Mouse (Mus musculus): ENCODE results near the gene Cmtr1.
"Not testable (repeated sequence)": the region's sequence is repeated elsewhere in the genome, so short reads cannot be mapped to it uniquely, and the experiment has no call there.

Gene Cmtr1

DNA sequence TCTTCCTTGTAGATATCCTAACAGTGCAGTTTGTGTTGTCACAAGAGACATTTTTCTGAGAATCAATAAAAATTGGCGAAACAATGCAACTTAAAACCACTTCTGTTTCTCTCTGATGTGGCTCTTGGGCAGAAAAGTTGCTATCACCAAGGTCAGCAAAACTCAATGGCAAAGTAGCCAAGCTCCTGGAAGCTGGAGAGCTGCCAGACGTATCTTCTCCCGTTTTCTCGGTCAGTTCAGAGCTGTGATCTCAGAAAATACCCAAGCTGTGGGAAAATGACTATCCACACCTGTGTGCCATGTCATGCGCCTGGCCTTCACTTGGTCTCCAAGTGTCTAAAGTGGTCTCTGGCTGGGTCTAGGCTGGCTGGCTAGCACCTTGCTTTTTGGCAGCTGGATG, 45.5 kb downstream of the Cmtr1 start:
- no peak for DNase-seq (ENCODE audit: low spot score)

DNA sequence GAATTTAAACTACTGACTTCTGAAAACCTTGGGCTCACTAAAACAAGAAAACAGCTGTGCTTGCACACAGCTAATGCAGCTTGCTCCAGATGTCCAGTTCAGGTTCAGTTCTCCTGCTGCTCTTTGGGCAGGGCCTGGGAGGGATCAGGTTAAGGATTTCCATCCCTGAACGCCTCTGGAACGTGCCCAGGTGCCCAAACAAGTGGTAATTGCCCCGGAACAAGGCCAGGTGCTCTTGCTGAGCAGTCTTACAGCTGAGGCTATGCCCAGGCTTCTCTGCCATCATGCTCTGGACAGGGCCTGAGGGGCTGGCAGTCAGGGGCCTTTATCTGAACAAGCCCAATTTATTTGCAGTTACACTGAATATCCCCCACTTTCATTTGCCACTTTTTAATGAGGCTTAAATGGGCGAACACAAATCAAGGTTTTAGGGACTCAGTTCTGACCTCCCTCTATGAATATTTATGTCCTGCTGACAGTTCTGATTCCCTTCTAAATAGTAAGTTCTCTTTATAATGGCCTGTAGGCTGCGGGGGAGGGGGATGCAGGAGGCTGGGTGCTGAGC, 46.7 kb downstream of the Cmtr1 start:
- no peak for DNase-seq (ENCODE audit: low spot score)

DNA sequence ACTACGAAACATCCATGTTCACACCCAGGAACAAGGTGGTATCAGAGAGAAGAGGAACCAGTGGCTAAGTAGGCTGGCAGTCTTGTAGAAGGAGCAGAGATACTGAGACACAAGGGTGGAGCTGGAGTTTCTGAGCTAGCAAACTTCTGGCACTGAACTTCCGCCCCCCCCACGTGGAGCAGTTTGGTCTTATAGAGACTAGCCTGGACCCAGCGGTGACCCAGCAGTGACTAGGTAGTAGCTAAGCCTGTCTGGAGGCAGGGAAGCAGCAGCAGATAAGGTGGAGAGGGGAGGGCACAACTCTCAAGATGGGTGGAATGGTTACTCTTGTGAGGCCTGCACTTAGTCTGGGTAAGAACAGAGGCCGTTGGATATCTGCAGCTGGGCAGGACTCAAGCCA, 48.4 kb downstream of the Cmtr1 start:
- no peak for DNase-seq (ENCODE audit: low spot score)

DNA sequence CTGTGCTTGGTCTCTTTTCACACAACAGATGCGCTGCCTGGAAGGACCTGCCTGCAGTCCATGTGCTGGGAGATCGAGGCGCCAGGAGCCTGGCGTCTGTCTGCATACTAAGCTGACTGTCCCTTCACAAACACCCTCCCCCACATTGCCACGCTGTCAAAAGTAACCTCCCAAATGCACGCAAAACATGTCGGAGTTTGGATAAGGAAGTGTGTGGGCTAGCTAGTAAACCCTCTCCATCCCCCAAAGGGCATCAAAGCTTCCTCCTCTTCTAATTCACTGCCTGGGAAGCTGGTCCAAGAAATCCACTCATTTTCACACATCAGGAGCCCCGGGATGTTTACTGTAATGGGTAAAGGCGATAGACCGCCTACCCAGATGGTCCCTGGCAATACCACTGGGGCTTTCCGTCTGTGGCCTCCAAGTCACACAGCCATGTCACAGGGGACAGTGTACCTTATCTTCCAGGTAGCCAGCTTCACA, 50.2 kb downstream of the Cmtr1 start:
- DNase-seq (ENCODE audit: low spot score), result no peak

DNA sequence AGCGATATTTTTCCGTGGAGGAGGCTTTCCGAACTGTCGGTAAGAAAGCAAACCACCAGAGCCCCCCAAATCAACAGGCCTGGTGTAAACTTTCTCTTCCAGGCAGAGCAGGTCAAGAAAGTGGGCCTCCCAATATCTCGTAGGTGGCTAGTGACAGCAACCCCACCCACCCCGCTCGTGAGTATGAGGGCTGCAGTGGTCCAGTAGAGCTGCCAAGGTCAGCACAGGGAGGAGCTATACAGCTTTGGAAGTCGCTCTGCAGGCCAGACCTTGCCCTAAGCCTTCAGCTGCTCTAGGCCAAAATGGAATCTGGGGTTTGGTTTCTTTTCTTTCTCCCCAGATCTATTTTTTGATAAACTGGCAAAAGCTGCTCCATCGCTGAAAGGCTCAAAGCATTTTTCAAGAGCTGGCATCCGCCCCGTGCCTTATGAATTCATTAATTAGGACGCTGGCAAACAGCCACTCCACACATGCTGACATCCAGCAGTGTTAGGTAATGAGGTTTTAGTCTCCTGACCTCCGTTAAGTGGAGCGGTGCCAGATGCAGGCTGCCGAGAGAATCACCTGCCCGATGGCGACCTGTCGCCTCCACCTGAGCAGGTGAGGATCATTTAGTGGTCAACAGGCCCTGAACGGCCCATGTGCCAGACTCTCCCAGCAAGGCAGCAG, 50.8 kb downstream of the Cmtr1 start:
- DNase-seq (ENCODE audit: low spot score), result no peak

DNA sequence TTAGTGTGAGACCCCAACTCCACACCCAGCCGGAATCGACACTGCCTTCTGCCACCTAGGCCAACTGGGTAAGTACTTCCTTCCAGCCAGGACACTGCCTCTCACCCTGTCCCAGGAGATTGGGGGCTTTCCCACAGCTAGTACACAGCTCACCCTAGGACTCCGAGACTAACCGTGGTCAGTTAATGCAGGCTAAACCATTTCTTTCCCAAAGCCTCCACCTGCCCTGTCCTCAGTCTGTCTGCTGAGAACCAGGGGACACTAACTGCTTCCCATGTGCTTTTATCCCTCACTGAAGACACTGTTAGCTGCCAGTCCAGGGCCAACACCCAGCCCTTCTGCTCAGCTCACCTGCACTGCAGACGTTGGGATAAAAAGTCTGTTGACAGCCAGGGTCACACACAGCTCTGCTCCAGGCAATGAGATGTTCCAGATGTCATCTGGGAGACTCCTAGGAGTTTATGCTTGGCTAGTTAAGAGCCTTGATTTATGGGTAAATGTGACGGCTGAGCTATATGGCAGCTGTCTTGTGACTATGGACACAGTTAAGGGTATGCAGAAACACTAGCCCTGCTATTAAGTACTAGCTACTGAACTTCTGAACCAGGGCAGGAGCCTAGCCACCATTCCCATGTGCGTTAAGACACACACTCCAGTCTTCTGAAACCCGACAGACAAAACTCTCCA, 51.5 kb downstream of the Cmtr1 start:
- no peak for DNase-seq (ENCODE audit: low spot score)

DNA sequence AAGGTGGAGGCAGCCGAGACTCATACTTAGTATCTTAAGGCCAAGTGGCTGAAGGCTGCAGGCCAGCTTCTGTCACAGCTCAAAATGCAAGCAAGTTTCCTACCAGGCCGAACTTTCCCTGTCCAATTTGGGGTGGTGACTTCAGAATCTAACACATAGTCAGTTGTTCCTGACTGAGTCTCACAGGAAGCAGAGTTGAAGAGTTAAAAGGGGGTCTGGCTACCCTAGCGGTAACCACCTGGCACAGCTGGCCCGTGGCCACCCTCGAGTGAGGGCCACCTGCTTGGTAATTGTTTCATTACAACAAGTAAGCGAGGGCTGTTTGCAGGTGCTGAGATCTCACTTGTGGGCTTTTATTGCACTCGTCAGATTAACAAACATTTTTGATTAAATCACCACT, 52.2 kb downstream of the Cmtr1 start:
- no peak for DNase-seq (ENCODE audit: low spot score)

DNA sequence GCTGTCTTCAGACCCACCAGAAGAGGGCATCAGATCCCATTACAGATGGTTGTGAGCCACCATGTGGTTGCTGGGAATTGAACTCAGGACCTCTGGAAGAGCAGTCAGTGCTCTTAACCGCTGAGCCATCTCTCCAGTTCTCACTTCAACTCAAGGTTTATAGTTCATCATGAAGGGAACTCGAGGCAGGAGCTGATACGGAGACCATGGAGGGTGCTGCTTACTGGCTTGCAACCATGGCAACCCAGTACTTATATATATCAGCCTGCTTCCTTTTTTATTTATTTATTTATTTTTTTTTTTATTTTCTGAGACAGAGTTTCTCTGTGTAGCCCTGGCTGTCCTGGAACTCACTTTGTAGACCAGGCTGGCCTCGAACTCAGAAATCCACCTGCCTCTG, 53.3 kb downstream of the Cmtr1 start:
- not testable (repeated sequence) for DNase-seq (ENCODE audit: low spot score)

DNA sequence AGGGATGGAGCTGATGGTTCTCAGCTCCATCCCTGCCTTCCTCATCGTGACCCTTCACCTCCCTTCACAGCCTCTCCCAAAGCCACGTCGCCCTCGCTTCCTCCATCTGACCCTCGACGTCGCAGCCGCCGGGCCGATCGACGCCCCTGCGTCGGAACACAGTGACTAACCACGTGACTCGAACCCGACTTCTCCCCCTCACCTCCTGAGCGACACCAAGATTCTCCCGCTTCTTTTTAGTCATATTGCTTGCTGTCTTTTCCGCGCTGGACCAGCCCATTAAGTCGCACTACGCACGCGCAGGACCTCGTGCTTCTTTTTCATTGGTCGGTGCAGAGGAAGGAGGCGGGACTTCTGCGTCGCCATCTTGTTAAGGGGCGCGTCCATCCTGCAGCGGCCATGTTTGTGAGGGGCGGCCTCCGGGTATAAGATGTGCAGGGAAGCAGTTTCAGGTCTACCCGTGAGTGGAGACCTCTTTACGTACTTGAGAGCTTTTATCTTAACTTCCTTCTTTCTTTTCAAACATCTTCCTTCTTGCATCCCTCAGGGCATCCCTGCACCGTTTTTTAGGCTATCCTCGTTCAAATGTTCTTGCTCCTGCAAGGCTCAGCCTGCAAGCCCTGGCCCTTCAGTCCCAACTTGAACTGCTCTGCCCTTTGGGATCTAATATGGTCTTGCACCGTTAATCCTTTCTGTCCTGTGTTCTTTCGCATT, 56.5 kb downstream of the Cmtr1 start, which contains the start of gene Ccdc167:
TSS of gene Ccdc167 (minus strand) at position 313 of the 714 bp plus-strand sequence.
- peak; percentile 94 for DNase-seq (ENCODE audit: low spot score)

DNA sequence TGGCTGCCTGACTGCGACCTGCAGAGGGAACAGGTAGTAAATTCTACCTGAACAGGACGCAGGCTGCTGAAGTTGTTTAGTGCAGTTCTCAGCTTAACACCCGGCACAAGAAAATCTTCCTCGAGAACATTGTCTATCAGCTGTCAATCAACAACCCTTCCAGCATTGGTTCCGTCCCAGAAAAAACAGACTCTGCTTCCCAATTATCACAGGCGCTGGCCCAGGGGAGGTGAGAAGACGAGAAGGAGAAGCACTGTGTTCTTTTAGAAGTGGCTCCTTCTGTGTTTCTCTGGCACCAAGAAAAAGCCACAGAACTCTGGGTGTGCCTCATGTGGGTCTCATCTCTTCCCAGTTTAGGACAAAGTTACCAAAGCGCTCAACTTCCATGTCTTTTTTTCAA, 58.3 kb downstream of the Cmtr1 start:
- no peak for DNase-seq (ENCODE audit: low spot score)

DNA sequence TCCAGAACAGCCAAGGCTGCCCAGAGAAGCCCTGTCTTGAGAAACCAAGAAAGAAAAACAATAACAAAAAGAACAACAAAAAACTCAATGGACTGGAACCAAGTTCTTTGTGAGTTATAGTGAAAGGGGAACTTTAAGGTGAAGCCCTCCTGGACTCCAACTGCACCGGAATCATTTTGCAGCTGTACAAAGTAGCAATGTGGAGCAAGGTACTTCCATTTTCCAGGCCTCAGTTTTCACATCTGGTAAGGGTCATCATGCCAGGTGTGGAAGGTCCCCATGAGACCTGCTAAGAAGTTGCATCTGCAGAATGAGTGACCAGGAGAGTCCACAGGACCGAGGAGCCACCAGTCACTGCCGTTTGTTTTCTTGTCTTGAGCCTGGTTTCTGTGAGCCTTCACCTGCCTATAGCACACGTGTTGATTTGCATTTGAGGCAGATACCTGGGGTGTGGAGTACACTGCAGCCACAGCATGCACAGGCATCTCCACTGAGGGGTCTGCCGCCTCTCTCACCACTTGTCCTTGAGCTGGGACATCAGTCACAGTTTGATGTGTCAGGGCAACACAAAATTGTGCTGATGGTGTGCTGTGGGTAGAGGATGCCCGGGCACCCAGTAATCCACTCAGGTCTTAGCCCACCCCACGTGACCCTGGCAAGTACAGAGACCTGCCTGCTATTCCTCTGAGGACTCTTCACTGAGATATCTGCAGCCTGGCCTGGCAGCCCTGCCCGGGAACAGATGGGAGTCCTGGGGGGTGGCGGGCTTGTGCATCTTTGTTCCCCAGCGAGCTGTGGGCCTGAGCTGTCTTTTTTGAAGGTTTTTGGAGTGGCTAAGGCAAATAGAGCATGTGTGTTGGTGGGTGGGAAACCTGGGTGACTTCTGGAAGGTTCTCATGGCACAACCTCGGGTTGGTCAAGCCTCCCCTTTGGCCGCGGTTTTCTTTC, 59.5 kb downstream of the Cmtr1 start:
- DNase-seq (ENCODE audit: low spot score), result no peak

DNA sequence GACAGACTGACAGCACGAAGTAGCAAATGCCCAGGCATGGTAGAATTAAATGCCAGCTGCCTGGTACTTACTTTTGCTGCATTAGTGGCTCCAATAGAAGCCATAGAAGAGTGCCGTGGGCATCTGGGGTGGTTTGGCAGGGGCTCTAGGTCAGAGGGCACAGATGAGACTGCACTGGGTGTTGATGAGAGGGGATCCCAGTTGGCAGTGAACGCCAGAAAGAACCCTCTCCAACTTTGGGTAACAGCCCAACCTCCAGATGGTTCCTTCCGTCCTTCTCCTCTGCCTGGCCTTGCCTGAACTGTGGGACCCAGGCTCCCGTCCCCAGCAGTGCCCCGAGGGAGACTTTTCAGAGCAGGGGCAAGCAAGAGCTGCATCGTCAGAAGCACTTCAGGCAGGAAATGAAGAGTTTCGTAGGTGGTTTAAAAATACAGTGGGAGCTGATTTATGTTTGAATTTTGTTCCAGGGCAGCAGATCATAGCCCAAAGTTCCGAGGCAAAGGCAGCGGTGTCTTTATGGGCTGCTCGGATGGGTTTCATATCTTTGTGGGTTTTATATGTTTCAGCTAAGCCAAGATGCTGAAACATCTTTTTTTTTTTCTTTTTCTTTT, 60.5 kb downstream of the Cmtr1 start:
- DNase-seq (ENCODE audit: low spot score), result no peak

DNA sequence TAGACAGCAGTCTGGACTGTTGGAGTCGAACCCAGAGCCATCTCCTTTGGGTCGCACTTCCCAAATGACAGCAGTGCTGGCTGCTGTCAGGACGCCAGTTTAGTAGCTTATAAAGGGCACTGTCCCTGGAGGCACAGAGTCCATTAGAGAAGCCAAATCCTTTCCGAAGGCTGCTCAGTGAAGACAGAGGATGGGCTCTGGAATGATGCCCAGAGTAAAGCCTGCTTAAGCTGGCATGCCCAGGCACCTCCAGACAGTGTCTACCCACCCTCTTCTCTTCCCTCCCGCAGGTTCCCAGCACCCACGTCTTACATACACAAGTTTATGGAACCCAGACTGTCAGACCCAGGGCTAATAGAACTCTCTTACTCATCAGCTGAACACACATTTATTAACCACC, 64.2 kb downstream of the Cmtr1 start:
- no peak for DNase-seq (ENCODE audit: low spot score)

DNA sequence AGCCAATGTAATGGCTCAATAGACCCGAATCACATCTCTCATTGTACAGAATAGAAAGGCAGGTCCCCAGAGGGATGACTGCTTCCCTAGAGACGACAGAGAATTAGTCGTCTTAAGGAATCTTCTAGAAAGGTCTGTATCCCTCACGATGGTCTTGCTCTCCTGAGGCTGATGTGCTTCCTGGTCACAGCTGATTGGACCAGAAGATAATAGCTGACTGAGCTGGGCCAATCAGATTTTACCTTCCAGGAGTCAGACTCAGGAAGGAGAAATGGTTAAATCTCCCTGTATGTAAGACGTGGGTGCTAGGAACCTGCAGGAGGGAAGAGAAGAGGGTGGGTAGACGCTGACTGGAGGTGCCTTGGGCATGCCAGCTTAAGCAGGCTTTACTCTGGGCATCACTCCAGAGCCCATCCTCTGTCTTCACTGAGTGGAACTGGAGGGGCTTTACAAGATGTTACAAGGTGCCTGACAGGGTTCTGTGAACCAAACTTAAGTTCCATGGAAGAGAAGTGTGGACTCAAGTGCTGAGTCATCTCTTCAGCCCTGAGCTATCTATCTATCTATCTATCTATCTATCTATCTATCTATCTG, 64.7 kb downstream of the Cmtr1 start:
- DNase-seq (ENCODE audit: low spot score), result no peak

DNA sequence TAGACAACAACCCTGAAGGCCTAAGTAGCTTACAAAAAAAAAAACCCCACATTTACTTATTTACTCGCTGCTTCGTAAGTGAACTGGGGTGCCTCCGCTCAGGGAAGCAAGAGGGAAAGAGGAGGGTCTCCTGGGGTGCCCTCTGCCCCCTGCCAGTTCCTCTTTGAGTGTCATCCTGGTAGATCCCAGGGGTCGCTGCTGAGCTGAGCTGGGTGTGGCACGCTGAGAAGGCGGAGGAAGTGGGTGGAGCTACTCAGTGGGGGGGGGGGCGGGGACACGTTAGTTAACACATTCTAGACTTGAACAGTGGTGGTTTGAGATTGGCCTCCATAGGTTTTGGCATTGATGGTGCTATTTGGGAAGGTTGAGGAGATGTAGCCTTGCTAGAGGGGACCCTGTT, 67.7 kb downstream of the Cmtr1 start:
- no peak for DNase-seq (ENCODE audit: low spot score)

DNA sequence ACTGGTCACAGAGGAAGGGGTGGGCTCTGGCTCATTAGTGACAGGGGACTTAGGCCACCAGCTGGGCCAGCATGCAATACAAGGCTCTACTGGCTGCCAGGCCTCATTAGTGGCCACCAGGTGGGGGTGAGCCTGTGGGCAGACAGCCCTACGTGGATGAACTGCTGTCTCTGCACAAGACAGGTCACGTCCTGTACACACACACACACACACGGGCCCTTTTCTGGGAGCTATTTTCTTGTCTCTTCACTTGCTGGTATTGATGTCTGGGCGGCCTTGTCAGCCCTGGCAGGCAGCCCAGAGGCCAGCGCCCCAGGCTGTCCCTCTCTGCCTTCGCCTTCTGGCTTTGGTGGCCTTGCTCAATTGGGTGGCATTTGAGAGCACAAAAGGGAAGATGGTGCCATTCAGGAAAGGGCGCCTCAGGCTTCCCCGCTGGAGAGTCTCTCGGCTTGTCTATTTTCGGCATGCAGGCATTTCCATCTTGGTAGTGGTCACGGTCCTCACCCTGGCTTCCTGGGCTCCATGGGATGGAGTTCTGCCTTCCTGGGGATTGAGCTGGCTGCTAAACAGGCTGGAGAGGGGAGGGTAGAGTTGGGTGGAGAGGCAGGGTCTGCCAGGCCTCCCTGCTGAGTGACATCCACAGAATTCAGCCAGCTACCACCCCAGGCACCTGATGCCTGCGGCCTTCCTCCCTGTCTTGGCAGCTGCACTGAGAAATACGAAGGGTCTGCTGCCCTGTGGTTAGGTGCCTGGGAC, 70.3 kb downstream of the Cmtr1 start:
- DNase-seq (ENCODE audit: low spot score), result no peak

DNA sequence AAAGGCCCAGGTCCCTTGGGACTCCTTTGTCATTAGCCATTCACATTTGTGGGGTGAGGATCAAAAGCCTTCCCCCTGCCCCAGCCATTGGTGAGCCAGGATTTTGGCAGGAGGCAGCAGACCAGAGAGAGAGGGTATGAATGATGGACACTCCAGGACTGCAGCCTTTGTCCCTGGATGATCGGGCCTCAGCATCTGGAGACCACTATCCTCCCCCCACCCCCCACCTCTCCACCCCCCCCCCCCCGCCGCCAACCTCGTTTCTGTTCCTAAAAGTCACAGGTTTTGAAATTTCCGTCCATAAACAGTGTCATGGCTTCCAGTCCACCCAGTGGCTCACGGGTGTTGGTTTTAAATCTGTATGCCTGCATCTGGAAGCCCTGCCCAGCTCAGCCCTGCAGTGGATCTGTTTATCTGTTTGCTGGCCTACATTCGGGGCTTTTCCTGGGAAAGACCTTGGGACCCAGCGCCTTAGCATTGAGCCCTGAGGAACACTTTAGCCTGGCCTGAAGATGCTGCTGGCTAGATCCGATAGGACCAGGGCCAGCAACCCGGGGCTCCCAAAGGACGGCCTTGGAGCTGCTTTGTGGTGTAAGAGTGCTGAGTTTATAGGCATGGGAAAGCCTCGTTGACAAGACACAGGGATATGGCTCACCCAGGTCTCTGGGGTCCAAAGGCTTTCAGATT, 71.0 kb downstream of the Cmtr1 start:
- DNase-seq (ENCODE audit: low spot score), result peak; percentile 83

DNA sequence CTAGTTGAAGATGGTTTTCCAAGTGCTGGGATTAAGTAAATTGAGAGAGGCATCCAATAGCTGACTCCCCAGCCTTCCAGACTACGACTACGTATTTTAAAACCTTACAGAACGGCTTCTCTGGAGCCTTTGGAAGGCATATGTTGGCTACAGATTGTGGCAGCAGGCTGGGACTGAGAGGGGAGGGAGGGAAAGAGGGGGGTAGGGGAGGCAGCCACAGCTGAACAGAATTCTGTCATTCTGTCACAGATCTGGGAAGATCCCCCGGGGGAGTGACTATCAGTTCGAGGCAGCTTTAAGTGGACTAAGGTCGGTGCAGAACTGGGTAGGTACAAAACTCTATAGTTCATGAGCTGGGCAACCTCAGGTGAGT, 71.5 kb downstream of the Cmtr1 start:
- DNase-seq (ENCODE audit: low spot score), result no peak

DNA sequence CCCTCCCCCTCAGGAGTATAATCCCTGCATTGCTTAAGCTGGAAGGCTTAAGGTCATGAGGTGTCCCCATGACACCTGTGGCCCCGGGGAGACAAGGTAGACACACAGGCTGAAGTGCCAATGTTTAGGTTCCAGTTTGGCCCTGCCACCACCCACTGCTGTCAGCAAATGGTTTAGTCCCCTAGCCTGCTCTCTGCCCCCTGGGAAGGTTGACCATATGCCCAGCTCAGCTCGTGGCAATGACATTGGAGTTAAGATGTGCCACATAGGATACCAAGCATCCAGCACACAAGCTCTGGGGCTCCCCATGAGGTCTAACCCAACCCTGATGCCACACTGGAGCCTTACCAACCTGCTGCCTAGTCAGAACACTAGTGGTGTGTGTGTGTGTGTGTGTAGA, 72.1 kb downstream of the Cmtr1 start:
- no peak for DNase-seq (ENCODE audit: low spot score)
